Comparison of ENCODE assay signal across 10 mouse cellular contexts in genomic region chr6:50526597-50527024, GRCm38 (mm10). TPM values are rescaled to one million over a fixed set of nuclear protein-coding genes. Genes with fewer than 3 reads are reported as not detected.
DNase-seq lines count a peak whose midpoint lies in the region; TF ChIP-seq lines count a peak whose summit lies in the region.
"Had no signal": no experiment of that assay in that cellular context is flagged by ENCODE, and none has a peak within 500 bp of the region (broad histone marks: within the 10 kb centered on the region; RNA-seq: fewer than 3 reads in every experiment).

No protein-coding gene starts in this region.

- no peak overlapping the region for H3K4me3 ChIP-seq in thymus, adult 2 months (ENCODE audit: control insufficient read depth, insufficient read depth, low read length)
- no peak overlapping the region for H3K4me3 ChIP-seq in embryonic fibroblast, embryonic 13.5 days (ENCODE audit: insufficient read depth, low read length)
- H3K4me3 ChIP-seq: heart, embryonic 13.5 days; stomach, embryonic 15.5 days had no signal

- DNase-seq in thymus, adult 2 months = peak; percentile 64
- no peak for DNase-seq in thymus, adult 18-20 months
- peak; percentile 86 for DNase-seq in brain, embryonic 14.5 days (ENCODE audit: low read depth)
- DNase-seq in induced T-regulatory cell, adult 2 months (ENCODE audit: low read depth) = peak; percentile 86
- DNase-seq in left cerebral cortex, postnatal 4 days = peak; percentile 68
- peak; percentile 45 to 57 for DNase-seq in natural killer cell, adult 2 months (ENCODE audit: low spot score in 2 of 2)
- peak; percentile 27 to 72 for DNase-seq in thymus, postnatal 10 days (ENCODE audit: low spot score in 2 of 2)

- no peaks in the 10 kb centered on the region for H3K4me1 ChIP-seq in thymus, adult 2 months (replicated peaks; ENCODE audit: control insufficient read depth, insufficient read depth, low read length)
- peaks cover 15% of the 10 kb centered on the region for H3K4me1 ChIP-seq in embryonic fibroblast, embryonic 13.5 days (ENCODE audit: control insufficient read depth, insufficient read depth, low read length)

- TF ChIP-seq CTCF in thymus, adult 2 months (IDR thresholded peaks at IDR 0.05; ENCODE audit: borderline replicate concordance, control insufficient read depth, extremely low read depth, insufficient read depth, low read length, poor library complexity) = no peak
- peak; percentile 82 for TF ChIP-seq CTCF in brain, embryonic 14.5 days (IDR thresholded peaks at IDR 0.05; ENCODE audit: borderline replicate concordance, extremely low read depth, insufficient read depth, insufficient read length)
- TF ChIP-seq CTCF in embryonic fibroblast, embryonic 13.5 days (IDR thresholded peaks at IDR 0.05; ENCODE audit: borderline replicate concordance, insufficient read depth, low read length) = peak; percentile 44; the same call in 1 of the 2 replicates

- 28% methylated on average over 7 of the region's 7 CpGs for WGBS in thymus, adult 2 months

- TF ChIP-seq POLR2A in thymus, adult 2 months (IDR thresholded peaks at IDR 0.05; ENCODE audit: control insufficient read depth, extremely low read depth, insufficient read depth, low read length, poor library complexity) = no peak
- TF ChIP-seq POLR2A in brain, embryonic 14.5 days (IDR thresholded peaks at IDR 0.05; ENCODE audit: borderline replicate concordance, extremely low read depth, insufficient read depth, insufficient read length, poor library complexity, severe bottlenecking) = no peak
- TF ChIP-seq POLR2A in embryonic fibroblast, embryonic 13.5 days (IDR thresholded peaks at IDR 0.05; ENCODE audit: low read depth, low read length) = no peak

- intact Hi-C loops in left cerebral cortex, postnatal 4 days (cut with DNase I) = loop anchor here (10.0 kb wide), 1 partner anchor 72 kb away; the partner anchor contains the start of gene Osbpl3

- H3K27me3 ChIP-seq in thymus, adult 2 months (ENCODE audit: control insufficient read depth, insufficient read depth, low read length) = no peaks in the 10 kb centered on the region
- H3K27me3 ChIP-seq: heart, embryonic 13.5 days; stomach, embryonic 15.5 days had no signal

- H3K36me3 ChIP-seq in thymus, adult 2 months (ENCODE audit: control insufficient read depth, insufficient read depth, low read length) = no peaks in the 10 kb centered on the region
- H3K36me3 ChIP-seq: heart, embryonic 13.5 days; stomach, embryonic 15.5 days had no signal

- no peak overlapping the region for H3K27ac ChIP-seq in thymus, adult 2 months (ENCODE audit: control insufficient read depth, insufficient read depth, low read length)
- peak overlapping the region; percentile 78 for H3K27ac ChIP-seq in embryonic fibroblast, embryonic 13.5 days (ENCODE audit: insufficient read depth, low read length)
- H3K27ac ChIP-seq: heart, embryonic 13.5 days; stomach, embryonic 15.5 days had no signal

RNA-seq across cellular contexts. Expression of gene Cycs, which starts 39.7 kb away (rescaled TPM):
- polyA plus RNA-seq in thymus, adult 2 months (2012; rRNA removed) = 4.6 and 5.2 TPM in 2 replicates
- polyA plus RNA-seq in brain, embryonic 14.5 days (2012; rRNA removed) = 41.3 and 42.7 TPM in 2 replicates
- 11.0 and 16.8 TPM in 2 replicates for polyA plus RNA-seq in embryonic fibroblast, embryonic 13.5 days (2011; ENCODE audit: insufficient read length, low read depth, missing spikeins)
- 10 to 100 TPM; 32.3 to 35.4 TPM for total RNA-seq in left cerebral cortex, postnatal 4 days (2021)

Comparison
In these comparisons a context has a peak if more than half of its experiments do, and no peak if none do; other contexts are left out.
1. DNase-seq: peak in thymus, adult 2 months (single experiment), brain, embryonic 14.5 days (single experiment), induced T-regulatory cell, adult 2 months (single experiment), left cerebral cortex, postnatal 4 days (single experiment), natural killer cell, adult 2 months (2 of 2) and thymus, postnatal 10 days (2 of 2); none in thymus, adult 18-20 months (0 of 2).